Mouse (Mus musculus): ENCODE results near the gene Prorsd1.

Prorsd1 gene

GRCm38 (mm10) chr11:29503948-29504893 is 10.6 kb downstream of the Prorsd1 start:
- no peak for DNase-seq

GRCm38 (mm10) chr11:29496962-29497361 is 17.9 kb downstream of the Prorsd1 start:
- DNase-seq, result no peak

GRCm38 (mm10) chr11:29493135-29493534 is 21.7 kb downstream of the Prorsd1 start:
- no peak for DNase-seq

- DNase-seq, result no peak
These were observed 40.2 kb downstream of the Prorsd1 start for GRCm38 (mm10) chr11:29474676-29475075.

Measured in thymus, postnatal 4 days (tissue).